Mouse (Mus musculus) cerebellum, adult (tissue): ENCODE measurements around the gene Acoxl.

Source experiments
- ATAC-seq: cut with Nextera tagmentation; 2 replicates; pipeline ENCODE4 v1.9.2; 2017; ENCODE audit warnings: mild to moderate bottlenecking, moderate library complexity, mixed read lengths; ENCODE audit not compliant: insufficient number of reproducible peaks, low FRiP score, low TSS enrichment

Acoxl gene

GRCm38 (mm10) chr2:127931576-127931975, 92.9 kb downstream of the Acoxl start:
- ATAC-seq: no peak

- ATAC-seq: no peak
These were observed 94.9 kb downstream of the Acoxl start for GRCm38 (mm10) chr2:127933531-127933931.

- no peak for ATAC-seq
These were observed 98.4 kb downstream of the Acoxl start for GRCm38 (mm10) chr2:127937079-127937478.

DNA sequence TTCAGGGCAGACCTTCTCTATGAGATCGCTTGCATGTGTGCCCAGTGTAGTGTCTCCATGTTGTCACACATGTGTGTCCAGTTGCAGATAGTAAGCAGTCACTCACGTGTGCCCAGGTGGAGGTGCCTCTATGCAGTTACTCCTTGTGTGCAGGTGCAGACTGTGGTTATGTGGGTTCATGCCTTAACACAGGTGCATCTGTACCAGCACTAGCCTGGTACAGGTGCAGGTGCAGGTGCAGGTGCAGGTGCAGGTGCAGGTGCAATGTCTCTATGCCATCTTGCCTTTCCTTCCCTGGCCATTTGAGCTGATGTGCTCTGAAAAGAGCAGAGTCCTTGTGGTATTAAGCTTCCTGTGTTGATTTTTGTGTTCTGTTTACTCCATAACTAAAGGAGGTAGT, 100.5 kb downstream of the Acoxl start:
- no peak for ATAC-seq

GRCm38 (mm10) chr2:127960579-127960978, 121.9 kb downstream of the Acoxl start:
- ATAC-seq: no peak

GRCm38 (mm10) chr2:127961154-127961553, 122.5 kb downstream of the Acoxl start:
- ATAC-seq: 0 out of 2 replicates have a peak, but pooled peaks have one; percentile 17

DNA sequence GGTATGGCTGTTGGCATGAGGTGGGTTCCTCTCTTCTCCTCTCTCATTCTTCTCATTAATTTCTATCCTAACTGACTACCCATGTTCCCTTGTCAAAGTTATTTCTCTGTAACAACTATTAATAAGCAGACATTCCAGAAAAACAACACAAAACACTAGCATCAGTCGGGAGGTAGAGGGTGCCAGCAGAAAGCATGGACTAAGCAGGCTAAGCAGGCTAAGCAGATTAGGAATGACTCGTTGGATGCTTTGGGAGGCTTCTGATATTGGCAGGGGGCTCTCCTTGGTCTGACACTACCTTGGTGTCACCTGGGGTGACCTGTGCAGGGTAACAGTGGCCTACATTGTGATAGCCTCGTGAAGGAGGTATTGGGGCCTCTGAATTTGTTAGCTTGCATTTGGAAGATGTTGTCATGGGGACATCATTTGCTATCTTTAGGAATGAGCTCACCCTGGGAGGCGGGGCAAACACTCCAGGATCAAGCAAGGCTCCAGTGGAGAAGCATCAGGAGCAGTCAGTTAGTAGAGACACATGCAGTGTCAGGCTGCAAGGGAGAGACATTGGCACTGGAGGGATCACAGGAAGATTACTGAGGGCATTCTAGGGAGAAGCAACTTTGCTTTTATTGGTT, 123.2 kb downstream of the Acoxl start:
- ATAC-seq: no peak

DNA sequence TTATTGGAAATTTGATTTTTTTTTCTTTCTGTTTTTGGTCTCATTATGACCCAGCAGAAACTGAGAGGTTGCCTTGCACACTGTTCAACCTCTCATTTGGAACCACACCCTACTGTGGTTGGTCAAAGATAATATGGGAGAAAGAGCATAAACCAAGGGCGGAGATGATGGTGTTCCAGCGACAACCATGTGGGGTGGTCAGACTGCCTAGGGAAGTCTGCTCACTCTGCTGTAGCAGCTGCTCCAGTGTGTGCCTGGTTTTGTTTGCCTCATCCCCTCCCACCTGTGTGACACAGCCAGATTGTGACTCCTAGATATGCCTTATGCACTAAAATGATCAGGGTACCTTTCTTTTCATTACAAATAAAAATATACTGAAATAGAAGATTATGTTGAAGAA, 130.3 kb downstream of the Acoxl start:
- no peak for ATAC-seq

GRCm38 (mm10) chr2:127976276-127976675, 137.6 kb downstream of the Acoxl start:
- no peak for ATAC-seq

DNA sequence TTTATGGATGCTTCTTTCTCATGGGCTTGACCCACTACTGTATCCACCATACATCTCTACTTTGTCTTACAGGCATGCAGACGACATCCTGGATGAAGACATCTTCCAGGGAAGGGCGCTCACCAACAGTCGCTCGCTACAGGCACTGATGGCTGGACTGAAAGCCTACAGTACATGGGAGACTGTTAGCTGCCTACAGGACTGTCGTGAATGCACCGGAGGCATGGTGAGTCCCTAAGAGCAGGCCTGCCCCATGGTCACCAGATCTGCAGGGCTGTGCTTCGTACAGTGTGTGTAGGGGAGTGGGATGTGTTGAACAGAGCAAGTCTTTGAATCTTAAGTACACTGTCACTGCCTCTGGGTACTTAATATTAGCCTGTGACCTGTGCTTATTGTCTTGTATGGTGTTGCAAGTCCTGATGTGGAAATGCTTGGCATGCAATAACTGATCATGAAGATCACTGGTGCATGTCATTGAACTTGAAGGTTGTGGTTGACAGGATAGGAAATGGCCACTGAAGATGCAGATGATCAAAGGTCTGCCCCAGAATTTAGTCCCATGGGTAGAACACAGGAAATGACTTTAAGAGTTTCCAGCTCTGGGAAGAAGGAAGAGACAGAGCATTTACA, 140.0 kb downstream of the Acoxl start:
- no peak for ATAC-seq

DNA sequence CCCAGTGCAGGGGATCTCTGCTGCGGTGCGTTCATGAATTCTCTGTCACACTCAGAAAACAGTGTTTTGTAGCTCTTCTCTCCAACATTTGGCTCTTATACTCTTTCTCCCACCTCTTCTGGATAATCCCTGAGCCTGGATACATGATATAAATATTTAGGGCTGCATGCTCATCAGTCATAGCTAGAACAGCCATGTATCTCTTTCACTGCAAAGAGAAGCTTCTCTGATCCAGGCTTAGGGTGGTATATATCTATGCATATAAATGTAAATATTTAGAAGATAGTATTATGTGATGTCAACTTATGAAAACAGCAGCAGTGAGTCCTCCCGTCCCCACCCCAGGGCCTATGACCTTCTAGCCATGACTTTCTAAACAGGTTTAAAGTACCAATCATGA, 143.9 kb downstream of the Acoxl start:
- no peak for ATAC-seq

DNA sequence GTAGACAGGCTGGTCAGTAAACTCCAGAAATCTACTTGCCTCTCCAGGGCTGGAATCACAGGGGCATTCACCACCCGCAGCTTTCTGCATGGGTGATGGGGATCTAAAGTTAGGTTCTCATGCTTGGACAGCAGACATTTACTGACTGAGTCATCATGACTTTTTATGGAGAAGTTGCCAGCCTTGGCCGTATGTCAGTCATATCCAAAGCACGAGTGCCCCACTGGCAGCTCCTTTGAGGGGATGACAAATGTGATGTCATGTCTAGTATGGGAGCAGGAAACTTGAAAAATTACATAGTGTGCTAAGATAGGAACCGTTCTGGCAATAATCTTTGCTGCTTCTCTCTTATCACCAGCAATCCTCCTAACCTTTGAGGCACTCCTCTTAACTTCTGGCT, 144.6 kb downstream of the Acoxl start:
- ATAC-seq: no peak

GRCm38 (mm10) chr2:127983981-127984380, 145.3 kb downstream of the Acoxl start:
- no peak for ATAC-seq

GRCm38 (mm10) chr2:127987706-127988105, 149.0 kb downstream of the Acoxl start:
- no peak for ATAC-seq

- no peak for ATAC-seq
These were observed 152.3 kb downstream of the Acoxl start for GRCm38 (mm10) chr2:127990856-127991479.

DNA sequence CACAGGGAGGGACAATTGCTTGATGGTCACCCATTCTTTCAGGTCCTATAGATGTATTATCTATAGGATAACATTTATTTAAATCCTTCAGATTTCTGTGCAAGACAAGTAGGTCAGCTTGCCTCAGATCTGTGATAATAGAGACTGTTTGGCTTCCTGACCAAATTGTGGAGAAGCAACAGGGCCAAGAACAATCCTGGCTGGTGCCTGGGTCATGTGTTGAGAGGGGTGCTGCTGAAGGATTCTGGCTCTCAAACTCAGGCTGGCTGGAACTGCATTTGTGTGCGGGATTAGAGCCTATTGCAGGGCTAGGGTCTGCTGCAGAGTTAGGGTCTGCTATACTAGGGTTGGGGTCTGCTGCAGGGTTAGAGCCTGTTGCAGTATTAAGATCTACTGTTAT, 153.0 kb downstream of the Acoxl start:
- ATAC-seq: no peak

GRCm38 (mm10) chr2:128008662-128009423, 170.2 kb downstream of the Acoxl start:
- ATAC-seq: no peak

DNA sequence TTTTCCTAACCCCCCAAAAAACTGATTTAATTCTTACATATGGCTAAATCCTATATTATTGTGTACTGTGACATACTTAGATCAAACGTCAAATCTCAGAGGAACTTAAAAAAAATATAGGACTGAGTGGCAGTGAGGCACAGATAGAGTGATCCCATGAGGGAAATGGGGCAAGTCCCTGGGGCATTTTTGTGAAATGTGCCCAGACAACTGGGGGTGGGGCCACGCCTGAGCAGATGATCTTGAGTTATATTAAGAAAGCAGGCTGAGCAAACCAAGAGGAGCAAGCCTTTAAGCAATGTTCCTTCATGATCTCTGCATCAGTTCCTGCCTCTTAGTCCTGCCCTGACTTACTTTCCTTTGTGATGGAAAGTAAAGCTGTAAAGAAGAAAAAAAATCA, 175.9 kb downstream of the Acoxl start:
- ATAC-seq: no peak

GRCm38 (mm10) chr2:128015602-128016001, 176.9 kb downstream of the Acoxl start:
- ATAC-seq: no peak

DNA sequence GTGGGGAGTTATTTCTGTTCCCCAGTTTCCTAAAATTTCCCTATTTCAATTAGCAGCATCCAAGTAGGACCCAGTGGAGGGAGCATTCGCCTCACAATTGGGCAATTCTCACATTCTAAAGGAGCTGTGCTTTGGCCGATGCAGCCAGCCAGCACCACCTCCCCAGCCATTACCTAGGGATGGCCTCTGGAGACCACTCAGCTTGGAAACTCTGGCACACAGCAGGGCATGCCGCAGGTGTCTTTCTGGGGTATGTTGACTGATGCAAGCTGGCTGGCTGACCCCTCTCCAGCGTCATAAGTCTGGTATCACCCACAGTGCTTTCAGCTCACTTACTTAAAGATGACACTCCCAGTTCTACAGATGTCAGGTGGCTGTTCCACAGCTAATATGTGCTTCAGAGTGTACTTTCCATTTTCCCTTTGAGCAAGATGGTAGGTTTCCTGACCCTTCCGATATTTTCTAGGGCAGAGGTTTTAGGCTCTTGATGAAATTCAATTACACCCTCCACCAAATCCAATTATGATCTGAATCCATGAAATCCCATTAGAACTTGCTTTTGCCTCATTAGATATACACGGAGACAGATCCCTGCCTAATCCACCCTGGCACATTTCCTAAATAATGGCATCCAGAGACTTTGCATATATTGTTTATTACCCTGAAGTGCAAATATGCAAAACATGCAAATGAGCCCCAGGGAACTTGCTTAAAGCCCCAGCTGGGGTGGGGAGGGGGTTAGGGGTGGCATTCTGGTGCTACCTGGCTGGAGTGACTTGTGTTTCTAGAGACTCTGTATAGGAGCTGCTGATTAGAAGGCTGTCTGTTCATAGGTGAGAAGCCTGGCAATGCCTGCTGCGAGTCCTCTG, 181.6 kb downstream of the Acoxl start:
- ATAC-seq: no peak
